12 mouse cellular contexts compared by ENCODE assay signal in genomic region chr2:166885066-166885465, GRCm38 (mm10). TPM values are rescaled to one million over a fixed set of nuclear protein-coding genes. Genes with fewer than 3 reads are reported as not detected.
DNase-seq lines count a peak whose midpoint lies in the region; ATAC-seq lines count a peak whose summit lies in the region.
"Had no signal": no experiment of that assay in that cellular context is flagged by ENCODE, and none has a peak within 500 bp of the region (broad histone marks: within the 10 kb centered on the region; RNA-seq: fewer than 3 reads in every experiment).

No protein-coding gene starts in this region.

- H3K4me1 ChIP-seq in heart, embryonic 13.5 days = no peaks in the 10 kb centered on the region
- H3K4me1 ChIP-seq: limb, embryonic 12.5 days had no signal

- no peak for DNase-seq in heart, adult 8-10 months (ENCODE audit: low spot score)
- peak; percentile 44 for DNase-seq in ovary, postnatal 36 days (ENCODE audit: low spot score)
- DNase-seq in ovary, adult 18-20 months (ENCODE audit: low spot score) = no peak
- peak; percentile 56 for DNase-seq in cerebellum, adult 8-10 months
- no peak for DNase-seq in layer of hippocampus, adult 9-11 months
- no peak for DNase-seq in layer of hippocampus, adult 9-10 months (ENCODE audit: low spot score)
- DNase-seq: kidney, adult 11 months; lung, embryonic 14.5 days; thymus, postnatal 25 days had no signal

- peaks cover 66% of the 10 kb centered on the region for H3K36me3 ChIP-seq in heart, embryonic 13.5 days

- peak overlapping the region; percentile 10; the same call in 1 of the 2 replicates for H3K9ac ChIP-seq in heart, embryonic 13.5 days
- H3K9ac ChIP-seq: limb, embryonic 12.5 days; lung, embryonic 14.5 days had no signal

- H3K27me3 ChIP-seq in heart, embryonic 13.5 days (replicated peaks) = no peaks in the 10 kb centered on the region
- H3K27me3 ChIP-seq: limb, embryonic 12.5 days had no signal

- no peaks in the 10 kb centered on the region for H3K9me3 ChIP-seq in heart, embryonic 13.5 days
- H3K9me3 ChIP-seq: limb, embryonic 12.5 days had no signal

- no peak overlapping the region for H3K27ac ChIP-seq in heart, embryonic 13.5 days (replicated peaks)

- WGBS in heart, embryonic 13.5 days = 81% methylated on average over 7 of the region's 7 CpGs

- ATAC-seq in heart, embryonic 13.5 days (ENCODE audit: extremely low read depth, insufficient number of reproducible peaks, low FRiP score, low TSS enrichment) = no peak
- ATAC-seq: midbrain, embryonic 16.5 days had no signal

- H3K4me2 ChIP-seq in heart, embryonic 13.5 days = no peak overlapping the region
- H3K4me2 ChIP-seq: limb, embryonic 12.5 days; lung, embryonic 14.5 days had no signal

- no peak overlapping the region for H3K4me3 ChIP-seq in heart, embryonic 13.5 days
- H3K4me3 ChIP-seq: limb, embryonic 12.5 days had no signal

RNA-seq across cellular contexts. Expression of gene Cse1l, which starts 20.8 kb away (rescaled TPM):
- 87.6 and 88.7 TPM in 2 replicates for polyA plus RNA-seq in heart, embryonic 13.5 days (2015; fragmentation: Nextera tagmentation; extraction: Ambion mirVana)
- total RNA-seq in heart, adult 8-10 months (2022) = 10 to 100 TPM; 36.1 to 50.8 (median 40.1) TPM

Comparison
In these comparisons a context has a peak if more than half of its experiments do, and no peak if none do; other contexts are left out.
1. DNase-seq: peak in ovary, postnatal 36 days (single experiment) and cerebellum, adult 8-10 months (single experiment); none in heart, adult 8-10 months (single experiment), ovary, adult 18-20 months (single experiment), layer of hippocampus, adult 9-11 months (single experiment) and layer of hippocampus, adult 9-10 months (single experiment).